Mouse (Mus musculus) C2C12 (cell line): ENCODE measurements around the gene Gfod1.

Experiments
- CEBPB ChIP-seq: IDR thresholded peaks from one replicate; pipeline ENCODE4 v1.6.1; 2011; ENCODE audit warnings: low read depth, mild to moderate bottlenecking, control low read depth, moderate library complexity
- CTCF ChIP-seq: IDR thresholded peaks from one replicate; pipeline ENCODE4 v1.5.1; 2011; ENCODE audit not compliant: control insufficient read depth, insufficient read depth, insufficient read length
- FOSL1 ChIP-seq: IDR thresholded peaks from one replicate; pipeline ENCODE4 v1.8.0; 2011; ENCODE audit warnings: mild to moderate bottlenecking, low read length; ENCODE audit not compliant: poor library complexity, insufficient read depth, severe bottlenecking
- MAX ChIP-seq: IDR thresholded peaks from one replicate; pipeline ENCODE4 v1.6.1; 2011; ENCODE audit warnings: mild to moderate bottlenecking, control low read depth
- MYOG ChIP-seq: IDR thresholded peaks from one replicate; pipeline ENCODE4 v1.6.1; 2011; ENCODE audit not compliant: control insufficient read depth, insufficient read length; ENCODE audit errors: extremely low read depth
- USF1 ChIP-seq: IDR thresholded peaks from one replicate; pipeline ENCODE4 v1.6.1; 2011; ENCODE audit warnings: low read depth, mild to moderate bottlenecking, control low read depth, moderate library complexity

- TF ChIP-seq CTCF: no peak
- no peak for TF ChIP-seq MYOG
- no peak for TF ChIP-seq CEBPB
- no peak for TF ChIP-seq USF1
- no peak for TF ChIP-seq MAX
- no peak for TF ChIP-seq FOSL1
These were observed 53.9 kb downstream of the Gfod1 start for GRCm38 (mm10) chr13:43250106-43250505.
